Mouse (Mus musculus) testis, adult 2 months (tissue): ENCODE measurements at regions not wholly inside any gene's neighbourhood (a gene's known extent, or its start where the extent isn't known, plus 50 kb on each side); places are given as distances from the start of the nearest gene placed in this dataset.
"Not testable (repeated sequence)": the region's sequence is repeated elsewhere in the genome, so short reads cannot be mapped to it uniquely, and the experiment has no call there.

Experiments
- H3K27ac ChIP-seq: fragments of 200-500 bp; 2 replicates; pipeline ENCODE4 v1.5.1; 2012; ENCODE audit warnings: low read depth, low read length; ENCODE audit not compliant: control insufficient read depth, insufficient read depth
- H3K27me3 ChIP-seq: fragments of 200-500 bp; 2 replicates; pipeline ENCODE4 v1.6.1; 2012; ENCODE audit warnings: mild to moderate bottlenecking, low read length, moderate library complexity; ENCODE audit not compliant: control insufficient read depth, insufficient read depth
- H3K36me3 ChIP-seq: fragments of 200-500 bp; 2 replicates; pipeline ENCODE4 v1.6.1; 2012; ENCODE audit warnings: mild to moderate bottlenecking, low read length; ENCODE audit not compliant: control insufficient read depth, insufficient read depth
- H3K4me1 ChIP-seq: fragments of 200-500 bp; 2 replicates; pipeline ENCODE4 v1.6.1; 2012; ENCODE audit warnings: low read length; ENCODE audit not compliant: control insufficient read depth, insufficient read depth
- H3K4me3 ChIP-seq: fragments of 200-500 bp; 2 replicates; pipeline ENCODE4 v1.5.1; 2012; ENCODE audit warnings: low read depth, mild to moderate bottlenecking, low read length, moderate library complexity, mixed read lengths; ENCODE audit not compliant: control insufficient read depth
- CTCF ChIP-seq: fragments of 200-500 bp; IDR thresholded peaks from 2 replicates; pipeline ENCODE4 v1.5.1; 2012; ENCODE audit warnings: low read depth, mild to moderate bottlenecking, inconsistent platforms, low read length, moderate library complexity; ENCODE audit not compliant: control insufficient read depth, insufficient read depth, insufficient replicate concordance
- POLR2A ChIP-seq: fragments of 200-500 bp; IDR thresholded peaks from 2 replicates; pipeline ENCODE4 v1.6.1; 2012; ENCODE audit warnings: low read depth, mild to moderate bottlenecking, inconsistent platforms, low read length, moderate library complexity; ENCODE audit not compliant: control insufficient read depth

DNA sequence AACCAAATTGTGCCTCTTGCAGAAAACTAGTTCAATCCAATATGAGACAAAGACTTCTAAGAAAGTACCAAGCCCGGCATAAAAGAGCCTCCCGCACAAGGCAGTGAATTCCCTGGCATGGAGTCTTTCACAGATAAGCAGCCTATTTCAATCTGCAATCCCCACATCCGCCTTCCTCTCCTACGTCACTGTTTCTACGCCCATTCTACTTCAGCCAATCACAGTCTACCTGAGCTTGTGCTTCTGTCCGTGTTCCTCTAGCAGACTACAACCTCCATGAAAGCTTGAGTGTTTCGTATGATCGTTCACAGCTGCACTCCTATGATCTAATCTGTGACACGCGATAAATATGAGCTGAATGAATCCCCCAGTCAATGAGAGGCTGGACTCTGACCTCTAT lies 155.6 kb upstream of the Ipo5 start:
- H3K4me1 ChIP-seq: peaks cover 7% of the 10 kb centered on the region
- TF ChIP-seq CTCF (no peak), POLR2A (no peak)
- H3K4me3 ChIP-seq: no peak overlapping the region; the same call in 1 of the 2 replicates
- H3K27me3 ChIP-seq: no peaks in the 10 kb centered on the region
- no peak overlapping the region for H3K27ac ChIP-seq
- no peaks in the 10 kb centered on the region for H3K36me3 ChIP-seq

DNA sequence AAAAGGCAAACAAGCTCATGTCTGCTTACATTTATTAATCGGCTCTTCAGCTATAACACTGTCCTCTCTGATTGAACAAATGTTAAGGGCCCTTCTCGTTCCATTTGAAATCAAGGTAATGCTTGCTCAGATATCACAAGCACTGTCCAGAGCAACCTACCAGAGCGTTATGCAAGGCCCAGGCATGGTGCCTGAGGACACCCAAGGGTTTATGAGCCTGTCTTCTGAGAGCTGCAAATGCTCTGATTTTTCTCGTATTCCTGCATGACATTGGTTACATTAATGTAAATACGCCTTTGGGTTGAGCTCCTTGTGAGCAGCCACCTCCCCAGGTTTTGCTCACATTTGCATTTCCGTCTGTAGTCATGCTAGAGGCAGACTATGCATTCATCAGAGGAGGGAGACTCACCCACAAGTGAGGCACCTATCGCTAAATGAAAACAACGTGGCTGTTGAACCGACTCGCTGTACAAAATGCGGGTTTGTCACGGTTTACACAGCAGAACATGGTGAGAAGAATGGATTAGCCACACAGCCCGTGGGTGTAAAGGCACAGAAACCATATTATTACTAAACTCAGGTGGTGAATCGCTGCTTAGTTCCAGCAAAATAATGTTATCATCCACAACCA lies 152.7 kb upstream of the Ipo5 start:
- TF ChIP-seq POLR2A (no peak), CTCF (no peak)
- Histone ChIP-seq H3K4me1 (peaks cover 9% of the 10 kb centered on the region), H3K4me3 (no peak overlapping the region), H3K36me3 (no peaks in the 10 kb centered on the region), H3K27me3 (no peaks in the 10 kb centered on the region), H3K27ac (no peak overlapping the region)

DNA sequence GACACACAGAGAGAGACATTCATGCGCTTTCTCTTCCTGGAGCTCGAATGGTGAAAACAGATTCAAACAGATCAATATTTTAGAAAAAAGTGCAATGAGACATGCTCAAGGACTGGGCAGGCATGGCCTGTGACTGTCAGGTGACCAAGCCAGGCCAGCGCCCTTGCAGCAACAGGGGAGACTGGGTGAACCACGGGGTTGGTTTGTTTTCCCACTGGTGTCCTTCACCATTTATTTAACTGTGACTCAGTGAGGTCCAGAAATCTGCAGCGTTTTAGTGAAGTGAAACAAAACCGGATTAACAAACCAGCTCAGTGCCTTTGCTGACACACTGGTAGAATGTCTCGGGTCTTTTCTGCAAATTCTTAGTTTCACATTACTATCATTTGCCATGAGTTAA lies 148.9 kb upstream of the Ipo5 start:
- Histone ChIP-seq H3K36me3 (no peaks in the 10 kb centered on the region), H3K27ac (no peak overlapping the region), H3K4me3 (no peak overlapping the region), H3K4me1 (peaks cover 11% of the 10 kb centered on the region), H3K27me3 (no peaks in the 10 kb centered on the region)
- no peak for TF ChIP-seq POLR2A
- no peak for TF ChIP-seq CTCF

DNA sequence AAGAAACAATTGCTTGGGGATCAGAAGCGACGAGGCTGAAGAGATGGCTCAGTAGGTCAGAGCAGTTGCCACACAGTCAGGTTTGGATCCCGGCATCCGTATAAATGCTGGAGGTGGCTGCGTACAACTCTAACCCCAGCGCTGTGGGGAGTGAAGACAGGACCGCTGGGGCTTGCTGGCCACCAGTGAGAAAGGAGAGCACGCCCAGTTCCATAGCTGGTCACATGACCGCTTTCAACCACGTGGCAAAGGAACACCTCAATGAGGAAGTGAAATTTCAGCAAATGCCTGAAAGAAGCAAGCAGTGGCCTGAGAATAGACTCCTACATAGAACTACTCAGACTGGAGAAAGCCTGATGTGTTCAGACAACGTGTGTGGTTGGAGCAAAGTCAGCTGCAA lies 148.3 kb upstream of the Ipo5 start:
- no peaks in the 10 kb centered on the region for H3K27me3 ChIP-seq
- H3K4me1 ChIP-seq: peaks cover 11% of the 10 kb centered on the region
- TF ChIP-seq POLR2A (peak; percentile 57; the same call in 1 of the 2 replicates), CTCF (no peak)
- H3K36me3 ChIP-seq: no peaks in the 10 kb centered on the region
- no peak overlapping the region for H3K27ac ChIP-seq
- H3K4me3 ChIP-seq: no peak overlapping the region

DNA sequence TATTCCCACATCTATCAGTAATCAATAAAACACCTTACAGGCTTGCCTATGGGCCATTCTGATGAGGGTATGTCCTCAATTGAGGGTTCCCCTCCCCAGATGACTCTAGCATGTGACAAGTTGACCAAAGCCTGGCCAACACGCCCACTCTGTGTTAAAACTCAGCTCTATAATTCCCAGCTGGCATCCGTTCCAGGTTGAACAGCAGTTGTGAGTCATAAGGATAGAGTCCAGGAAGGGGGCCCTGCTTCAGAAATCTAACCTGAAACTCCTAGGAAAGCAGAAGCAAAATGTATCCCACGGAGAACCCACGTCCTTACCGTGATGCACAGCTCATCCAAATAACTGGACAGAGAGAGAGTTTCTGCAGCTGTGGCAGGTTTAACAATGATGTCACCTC lies 147.2 kb upstream of the Ipo5 start:
- H3K36me3 ChIP-seq: no peaks in the 10 kb centered on the region
- H3K27me3 ChIP-seq: no peaks in the 10 kb centered on the region
- TF ChIP-seq CTCF (no peak), POLR2A (no peak)
- H3K27ac ChIP-seq: no peak overlapping the region
- peaks cover 11% of the 10 kb centered on the region for H3K4me1 ChIP-seq
- no peak overlapping the region for H3K4me3 ChIP-seq

DNA sequence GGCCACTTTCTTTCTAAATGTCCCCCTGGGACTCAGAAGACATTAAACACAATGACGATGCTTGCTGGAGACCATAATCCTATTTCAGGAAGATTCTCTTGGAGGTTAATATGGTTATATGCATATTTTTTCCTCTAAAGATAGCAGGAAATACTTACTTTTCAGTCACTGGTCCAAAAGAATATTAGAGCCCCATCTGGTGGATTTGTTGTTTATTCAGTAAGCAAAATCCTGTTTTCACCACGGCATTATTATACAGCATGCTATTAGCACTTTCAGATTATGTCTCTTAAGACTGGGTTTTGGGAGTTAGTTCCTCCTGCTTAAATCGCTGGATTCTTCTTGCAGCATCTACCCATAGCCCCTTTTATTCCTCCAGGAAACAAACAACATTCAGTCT lies 146.6 kb upstream of the Ipo5 start:
- Histone ChIP-seq H3K27me3 (no peaks in the 10 kb centered on the region), H3K4me1 (peaks cover 11% of the 10 kb centered on the region), H3K27ac (no peak overlapping the region), H3K4me3 (no peak overlapping the region), H3K36me3 (no peaks in the 10 kb centered on the region)
- TF ChIP-seq POLR2A (no peak), CTCF (no peak)

DNA sequence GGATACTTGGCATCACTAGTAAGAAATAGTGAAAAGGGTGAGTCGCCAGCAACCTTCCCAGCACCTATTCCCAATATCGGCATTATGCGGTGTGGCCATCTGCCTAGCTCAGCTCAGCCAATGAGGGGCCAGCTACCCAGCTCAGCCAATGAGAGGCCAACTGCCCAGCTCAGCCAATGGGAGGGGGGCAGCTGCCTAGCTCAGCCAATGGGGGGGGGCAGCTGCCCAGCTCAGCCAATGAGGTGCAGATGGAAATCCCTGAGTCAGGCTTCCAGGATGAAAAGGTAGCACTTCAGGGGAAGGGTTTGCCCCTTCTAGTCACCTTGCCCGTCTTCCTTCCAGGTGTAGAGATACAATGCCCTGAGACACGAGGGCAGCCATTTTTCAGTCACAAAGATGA lies 144.6 kb upstream of the Ipo5 start:
- Histone ChIP-seq H3K4me1 (peaks cover 11% of the 10 kb centered on the region), H3K27ac (no peak overlapping the region), H3K4me3 (peak overlapping the region; percentile 15), H3K27me3 (no peaks in the 10 kb centered on the region), H3K36me3 (no peaks in the 10 kb centered on the region)
- TF ChIP-seq CTCF (no peak), POLR2A (no peak)

DNA sequence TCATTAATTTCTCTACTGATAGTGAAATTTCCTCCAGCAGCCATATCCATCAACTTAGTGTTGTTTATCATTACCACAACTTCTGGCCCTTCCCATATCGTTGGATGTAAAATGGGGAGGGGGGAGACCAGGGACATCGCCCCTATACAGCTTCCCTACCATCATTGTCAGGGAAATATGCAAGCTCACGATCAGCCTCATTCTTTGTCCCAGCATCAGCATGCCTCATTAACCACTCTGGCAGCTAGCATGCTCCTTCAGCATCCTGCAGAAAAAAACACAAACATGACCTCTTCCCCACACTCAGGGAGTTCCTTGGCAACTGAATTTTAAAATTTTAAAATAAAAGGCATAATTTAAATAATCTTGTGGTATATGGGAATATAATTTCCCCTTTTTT lies 140.4 kb upstream of the Ipo5 start:
- Histone ChIP-seq H3K36me3 (no peaks in the 10 kb centered on the region), H3K4me3 (no peak overlapping the region), H3K27me3 (no peaks in the 10 kb centered on the region), H3K4me1 (peaks cover 9% of the 10 kb centered on the region), H3K27ac (no peak overlapping the region)
- no peak for TF ChIP-seq CTCF
- no peak for TF ChIP-seq POLR2A

DNA sequence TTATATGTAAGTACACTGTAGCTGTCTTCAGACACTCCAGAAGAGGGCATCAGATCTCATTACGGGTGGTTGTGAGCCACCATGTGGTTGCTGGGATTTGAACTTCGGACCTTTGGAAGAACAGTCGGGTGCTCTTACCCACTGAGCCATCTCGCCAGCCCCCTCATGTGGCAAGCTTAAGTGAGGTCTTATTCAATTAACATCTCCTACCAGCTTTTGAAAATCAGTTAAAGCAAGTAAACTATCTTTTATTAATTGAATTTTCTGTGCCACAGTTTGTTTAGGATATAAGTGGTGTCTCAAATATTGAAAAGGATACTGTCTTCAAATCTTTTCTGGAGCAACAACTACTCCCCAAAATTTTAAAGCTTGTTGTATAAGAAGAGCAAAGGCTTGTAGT lies 138.0 kb upstream of the Ipo5 start:
- H3K36me3 ChIP-seq, H3K4me3 ChIP-seq, H3K27me3 ChIP-seq, H3K27ac ChIP-seq, H3K4me1 ChIP-seq: not testable (repeated sequence)
